Mouse (Mus musculus) E14TG2a.4 (cell line): ENCODE measurements around the gene Zfp719.

Source experiments
- H3K27me3 ChIP-seq: 2 replicates; pipeline ENCODE4 v1.6.1; 2014; ENCODE audit warnings: low read length, control low read depth; ENCODE audit not compliant: insufficient read depth
- H3K36me3 ChIP-seq: 2 replicates; pipeline ENCODE4 v1.6.1; 2014; ENCODE audit warnings: low read length, control low read depth; ENCODE audit not compliant: insufficient read depth
- H3K4me1 ChIP-seq: replicated peaks from 2 replicates; pipeline ENCODE4 v1.6.1; 2014; ENCODE audit warnings: low read depth, low read length, control low read depth
- H3K4me3 ChIP-seq: replicated peaks from 2 replicates; pipeline ENCODE4 v1.5.1; 2014; ENCODE audit warnings: mild to moderate bottlenecking, low read length
- H3K9me3 ChIP-seq: 2 replicates; pipeline ENCODE4 v1.6.1; 2014; ENCODE audit warnings: low read length, control low read depth
- CTCF ChIP-seq: conservative IDR thresholded peaks from 2 replicates; pipeline ENCODE4 v1.5.1; 2014; ENCODE audit warnings: low read length
- NANOG ChIP-seq: IDR thresholded peaks from 2 replicates; pipeline ENCODE4 v1.6.1; 2014; ENCODE audit warnings: borderline replicate concordance, low read length, mixed read lengths
- POU5F1 ChIP-seq: IDR thresholded peaks from 2 replicates; pipeline ENCODE4 v1.6.1; 2014; ENCODE audit warnings: low read length, borderline replicate concordance

The Zfp719 gene

DNA sequence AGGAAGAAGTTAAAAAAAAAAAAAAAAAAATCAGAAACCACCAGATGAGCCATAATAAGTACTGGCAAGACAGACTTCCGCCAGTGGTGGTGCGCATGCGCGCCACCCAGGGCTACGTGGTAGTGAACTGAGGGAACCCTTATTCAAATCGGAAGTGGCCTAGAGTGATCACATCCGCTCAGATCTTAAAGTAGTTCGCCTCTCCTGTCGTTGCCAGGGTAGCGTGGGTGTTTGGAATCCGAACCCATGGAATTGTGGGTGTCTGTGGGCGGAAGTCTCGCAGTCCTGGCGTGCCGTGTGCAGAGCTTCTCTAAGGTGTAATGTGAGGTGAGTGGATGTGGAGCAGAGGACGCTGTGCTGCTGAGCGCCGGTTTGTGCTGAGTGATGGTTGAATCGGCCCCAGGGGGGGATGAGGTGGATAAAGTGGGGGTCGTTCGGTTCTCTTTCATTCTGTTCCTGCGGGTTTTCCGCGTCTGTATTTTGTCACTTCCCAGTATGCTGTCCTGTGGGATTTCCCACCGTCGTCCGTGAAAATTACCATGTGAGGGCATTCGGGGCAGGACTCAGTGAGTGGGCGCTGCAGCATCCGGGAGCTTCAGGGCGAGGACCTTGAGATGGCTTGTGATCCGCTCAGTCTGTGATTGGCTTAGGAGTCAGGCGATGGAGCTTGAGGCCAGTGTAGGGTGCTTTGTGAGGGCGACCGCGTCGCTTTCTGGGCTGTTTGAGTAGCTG, at the start of gene Zfp719:
TSS of gene Zfp719 (plus strand) at position 171 of the 732 bp plus-strand sequence.
- Histone ChIP-seq H3K4me1 (peaks cover 25% of the 10 kb centered on the region), H3K36me3 (peaks cover 9% of the 10 kb centered on the region)
- peak; percentile 72; the same call in 1 of the 2 replicates for TF ChIP-seq NANOG
- no peak for TF ChIP-seq CTCF

GRCm38 (mm10) chr7:43530216-43530785, 49.1 kb upstream of the Zfp719 start:
- Histone ChIP-seq H3K4me1 (no peaks in the 10 kb centered on the region), H3K9me3 (0 out of 2 replicates have a peak, but pooled peaks cover 8% of the 10 kb centered on the region), H3K4me3 (no peak overlapping the region), H3K36me3 (no peaks in the 10 kb centered on the region), H3K27me3 (no peaks in the 10 kb centered on the region; the same call in 1 of the 2 replicates)
- TF ChIP-seq NANOG (no peak), POU5F1 (no peak), CTCF (no peak)

More for the DNA sequence above, at the start of gene Zfp719:
- Histone ChIP-seq H3K27me3 (no peaks in the 10 kb centered on the region), H3K4me3 (peak within 1 kb of the TSS; percentile 90), H3K9me3 (peaks cover 5% of the 10 kb centered on the region)

GRCm38 (mm10) chr7:43532936-43533505, 46.4 kb upstream of the Zfp719 start:
- Histone ChIP-seq H3K27me3 (no peaks in the 10 kb centered on the region; the same call in 1 of the 2 replicates), H3K4me3 (no peak overlapping the region)

DNA sequence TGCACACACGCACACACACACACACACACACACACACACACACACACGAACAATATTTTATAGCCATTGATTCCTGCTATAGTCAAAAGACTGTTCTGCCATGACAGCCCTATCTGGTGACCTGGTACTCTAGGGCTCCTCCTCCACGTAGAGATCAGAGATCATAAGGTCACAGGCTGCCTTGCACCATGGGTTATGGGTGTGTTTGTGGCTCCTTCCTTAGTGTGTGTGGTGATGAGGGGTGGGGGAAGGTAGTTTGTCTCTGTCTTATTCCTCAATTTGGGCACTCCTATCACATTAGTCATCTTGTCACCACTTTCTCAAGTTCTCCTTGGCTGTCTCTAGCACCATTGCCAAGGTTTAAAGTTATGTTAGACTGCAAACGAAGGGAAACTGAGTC, 40.9 kb upstream of the Zfp719 start:
- TF ChIP-seq NANOG (no peak), POU5F1 (no peak), CTCF (no peak)
- no peaks in the 10 kb centered on the region for H3K36me3 ChIP-seq
- H3K9me3 ChIP-seq: 0 out of 2 replicates have a peak, but pooled peaks cover 8% of the 10 kb centered on the region
- no peak overlapping the region for H3K4me3 ChIP-seq
- H3K27me3 ChIP-seq: 0 out of 2 replicates have a peak, but pooled peaks cover 2% of the 10 kb centered on the region
- no peaks in the 10 kb centered on the region for H3K4me1 ChIP-seq

More at GRCm38 (mm10) chr7:43532936-43533505, 46.4 kb upstream of the Zfp719 start:
- Histone ChIP-seq H3K4me1 (no peaks in the 10 kb centered on the region), H3K36me3 (no peaks in the 10 kb centered on the region), H3K9me3 (0 out of 2 replicates have a peak, but pooled peaks cover 8% of the 10 kb centered on the region)
- no peak for TF ChIP-seq CTCF
- no peak for TF ChIP-seq NANOG
- no peak for TF ChIP-seq POU5F1

GRCm38 (mm10) chr7:43544225-43544977, 35.0 kb upstream of the Zfp719 start, which contains the start of gene Cd33:
Gene Cd33, minus strand, starts transcription at chr7:43544428.
- Histone ChIP-seq H3K36me3 (no peaks in the 10 kb centered on the region), H3K9me3 (no peaks in the 10 kb centered on the region), H3K4me3 (no peak within 1 kb of the TSS), H3K27me3 (peaks cover 3% of the 10 kb centered on the region; the same call in 1 of the 2 replicates), H3K4me1 (peaks cover 32% of the 10 kb centered on the region)
- TF ChIP-seq NANOG: no peak
- TF ChIP-seq CTCF: no peak
- no peak for TF ChIP-seq POU5F1

- peaks cover 32% of the 10 kb centered on the region for H3K4me1 ChIP-seq
Measured at GRCm38 (mm10) chr7:43545656-43546545, 33.5 kb upstream of the Zfp719 start.

GRCm38 (mm10) chr7:43547666-43548065, 31.7 kb upstream of the Zfp719 start:
- no peaks in the 10 kb centered on the region for H3K9me3 ChIP-seq
- H3K4me1 ChIP-seq: peaks cover 32% of the 10 kb centered on the region
- TF ChIP-seq CTCF (no peak), NANOG (peak; percentile 73; the same call in 1 of the 2 replicates)
- no peaks in the 10 kb centered on the region for H3K36me3 ChIP-seq
- peaks cover 3% of the 10 kb centered on the region; the same call in 1 of the 2 replicates for H3K27me3 ChIP-seq
- H3K4me3 ChIP-seq: peak overlapping the region; percentile 45

More at GRCm38 (mm10) chr7:43545656-43546545, 33.5 kb upstream of the Zfp719 start:
- Histone ChIP-seq H3K27me3 (peaks cover 3% of the 10 kb centered on the region; the same call in 1 of the 2 replicates), H3K9me3 (no peaks in the 10 kb centered on the region), H3K36me3 (no peaks in the 10 kb centered on the region), H3K4me3 (no peak overlapping the region)
- TF ChIP-seq NANOG: no peak
- TF ChIP-seq POU5F1: no peak
- no peak for TF ChIP-seq CTCF
